Mouse (Mus musculus): Measurements from ENCODE around the gene Fev. TPM values are rescaled to one million over a fixed set of nuclear protein-coding genes. Genes with fewer than 3 reads are reported as not detected.

The Fev gene
- polyA plus RNA-seq, 2 experiments = 0.03 to 0.09 TPM

- no peak for ATAC-seq (ENCODE audit: insufficient read depth)
- DNase-seq (ENCODE audit: low read depth in 3 of 3, low spot score in 3 of 3) = peak in 1 of 3 experiments; percentile 11
- TF ChIP-seq EP300 (IDR thresholded peaks at IDR 0.05; ENCODE audit: low read depth) (no peak), CTCF (IDR thresholded peaks at IDR 0.05; ENCODE audit: low read depth) (peak; percentile 83)
- WGBS (ENCODE audit: insufficient replicate concordance) = 15% methylated on average over 4 of the region's 4 CpGs
- H3K9ac ChIP-seq (replicated peaks) = no peak overlapping the region
- no peak overlapping the region for H3K4me2 ChIP-seq (ENCODE audit: low read depth)
- H3K4me3 ChIP-seq (ENCODE audit: insufficient read depth in 1 of 2, low read depth in 2 of 2, low read length in 2 of 2) = no peak overlapping the region
- H3K27me3 ChIP-seq (ENCODE audit: control insufficient read depth, insufficient read depth, low read length) = peaks cover 39% of the 10 kb centered on the region
- H3K4me1 ChIP-seq (replicated peaks; ENCODE audit: control insufficient read depth in 2 of 2, insufficient read depth in 2 of 2, low read length in 1 of 2) = no peaks in the 10 kb centered on the region
- no peaks in the 10 kb centered on the region for H3K9me3 ChIP-seq (ENCODE audit: control insufficient read depth, low read length)
- H3K27ac ChIP-seq = no peak overlapping the region
- H3K36me3 ChIP-seq (replicated peaks; ENCODE audit: control insufficient read depth, insufficient read depth, low read depth) = no peaks in the 10 kb centered on the region
Measured at GRCm38 (mm10) chr1:74894966-74895365, 9.7 kb upstream of the Fev start.

DNA sequence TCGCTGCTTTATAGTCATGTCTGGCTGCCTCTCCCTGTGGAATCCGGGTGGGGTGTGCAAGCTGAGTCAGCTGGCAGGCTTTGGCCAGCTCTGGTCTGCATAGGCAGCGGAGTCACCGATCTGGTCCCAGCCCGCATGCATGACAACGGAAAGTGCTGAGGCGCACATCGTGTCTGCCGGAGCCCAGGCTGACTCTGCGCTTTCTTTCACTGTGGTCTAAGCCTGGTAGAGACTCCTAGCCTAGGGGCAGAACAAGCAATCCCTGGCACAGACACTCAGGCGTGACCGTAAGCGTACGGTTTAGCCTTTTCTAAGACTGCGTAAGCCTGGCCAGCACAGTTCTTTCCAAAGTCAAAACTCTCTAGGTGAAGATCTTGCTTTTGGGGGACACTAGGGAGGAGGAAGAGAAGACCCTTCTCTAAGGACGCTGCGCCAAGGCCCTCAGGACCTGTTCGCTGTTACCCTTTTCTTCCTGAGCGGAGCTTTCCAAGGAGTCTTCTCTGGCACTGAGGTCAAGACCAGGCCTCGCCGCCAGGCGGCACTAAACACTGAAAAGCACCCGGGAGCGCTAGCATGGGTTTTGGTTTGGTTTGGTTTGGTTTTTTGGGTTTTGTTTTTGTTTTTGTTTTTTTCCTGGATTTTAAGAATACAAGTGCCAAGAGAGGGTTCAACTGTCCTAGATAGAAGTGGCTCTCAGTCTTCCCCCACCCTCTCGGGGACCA is 8.1 kb upstream of the Fev start, which contains the start of gene Cryba2:
Cryba2 (minus strand) TSS at position 10 of the 722 bp plus-strand sequence.
- DNase-seq (ENCODE audit: low read depth in 3 of 3, low spot score in 3 of 3) (peak in 1 of 3 experiments; percentile 2), ATAC-seq (ENCODE audit: insufficient read depth) (no peak)
- no peaks in the 10 kb centered on the region for H3K4me1 ChIP-seq (replicated peaks; ENCODE audit: control insufficient read depth in 2 of 2, insufficient read depth in 2 of 2, low read length in 1 of 2)
- TF ChIP-seq CTCF (IDR thresholded peaks at IDR 0.05; ENCODE audit: low read depth) (peak; percentile 69), EP300 (IDR thresholded peaks at IDR 0.05; ENCODE audit: low read depth) (no peak)
- no peak within 1 kb of the TSS for H3K4me3 ChIP-seq (ENCODE audit: insufficient read depth in 1 of 2, low read depth in 2 of 2, low read length in 2 of 2)
- H3K36me3 ChIP-seq (replicated peaks; ENCODE audit: control insufficient read depth, insufficient read depth, low read depth) = no peaks in the 10 kb centered on the region
- no peak within 1 kb of the TSS for H3K27ac ChIP-seq
- no peak within 1 kb of the TSS for H3K9ac ChIP-seq (replicated peaks)
- H3K4me2 ChIP-seq (ENCODE audit: low read depth) = no peak within 1 kb of the TSS
- H3K9me3 ChIP-seq (ENCODE audit: control insufficient read depth, low read length) = no peaks in the 10 kb centered on the region
- 6% methylated on average over 25 of the region's 25 CpGs for WGBS (ENCODE audit: insufficient replicate concordance)
- peaks cover 29% of the 10 kb centered on the region for H3K27me3 ChIP-seq (ENCODE audit: control insufficient read depth, insufficient read depth, low read length)

- Histone ChIP-seq H3K36me3 (replicated peaks; ENCODE audit: control insufficient read depth, insufficient read depth, low read depth) (no peaks in the 10 kb centered on the region), H3K4me1 (replicated peaks; ENCODE audit: control insufficient read depth in 2 of 2, insufficient read depth in 2 of 2, low read length in 1 of 2) (no peaks in the 10 kb centered on the region), H3K9ac (replicated peaks) (no peak overlapping the region), H3K27me3 (ENCODE audit: control insufficient read depth, insufficient read depth, low read length) (peaks cover 29% of the 10 kb centered on the region), H3K4me2 (ENCODE audit: low read depth) (no peak overlapping the region), H3K9me3 (ENCODE audit: control insufficient read depth, low read length) (no peaks in the 10 kb centered on the region), H3K27ac (no peak overlapping the region), H3K4me3 (ENCODE audit: insufficient read depth in 1 of 2, low read depth in 2 of 2, low read length in 2 of 2) (no peak overlapping the region)
- 3% methylated on average over 39 of the region's 39 CpGs for WGBS (ENCODE audit: insufficient replicate concordance)
- DNase-seq (ENCODE audit: low read depth in 3 of 3, low spot score in 3 of 3) (no peak), ATAC-seq (ENCODE audit: insufficient read depth) (no peak)
- TF ChIP-seq CTCF (IDR thresholded peaks at IDR 0.05; ENCODE audit: low read depth) (no peak), EP300 (IDR thresholded peaks at IDR 0.05; ENCODE audit: low read depth) (no peak)
Measured at GRCm38 (mm10) chr1:74892351-74893133, 7.3 kb upstream of the Fev start.

- DNase-seq (ENCODE audit: low read depth in 3 of 3, low spot score in 3 of 3) (peak in 1 of 3 experiments; percentile 9), ATAC-seq (ENCODE audit: insufficient read depth) (no peak)
- Histone ChIP-seq H3K27ac (no peak overlapping the region), H3K9me3 (ENCODE audit: control insufficient read depth, low read length) (no peaks in the 10 kb centered on the region), H3K4me2 (ENCODE audit: low read depth) (no peak overlapping the region), H3K4me3 (ENCODE audit: insufficient read depth in 1 of 2, low read depth in 2 of 2, low read length in 2 of 2) (no peak overlapping the region), H3K27me3 (ENCODE audit: control insufficient read depth, insufficient read depth, low read length) (peaks cover 34% of the 10 kb centered on the region), H3K4me1 (replicated peaks; ENCODE audit: control insufficient read depth in 2 of 2, insufficient read depth in 2 of 2, low read length in 1 of 2) (no peaks in the 10 kb centered on the region), H3K36me3 (replicated peaks; ENCODE audit: control insufficient read depth, insufficient read depth, low read depth) (no peaks in the 10 kb centered on the region), H3K9ac (replicated peaks) (no peak overlapping the region)
- 3% methylated on average over 8 of the region's 8 CpGs for WGBS (ENCODE audit: insufficient replicate concordance)
- TF ChIP-seq EP300 (IDR thresholded peaks at IDR 0.05; ENCODE audit: low read depth) (no peak), CTCF (IDR thresholded peaks at IDR 0.05; ENCODE audit: low read depth) (no peak)
Measured at GRCm38 (mm10) chr1:74891513-74891912, 6.3 kb upstream of the Fev start.
